Mouse (Mus musculus): ENCODE measurements around the gene Sec24d.

DNA sequence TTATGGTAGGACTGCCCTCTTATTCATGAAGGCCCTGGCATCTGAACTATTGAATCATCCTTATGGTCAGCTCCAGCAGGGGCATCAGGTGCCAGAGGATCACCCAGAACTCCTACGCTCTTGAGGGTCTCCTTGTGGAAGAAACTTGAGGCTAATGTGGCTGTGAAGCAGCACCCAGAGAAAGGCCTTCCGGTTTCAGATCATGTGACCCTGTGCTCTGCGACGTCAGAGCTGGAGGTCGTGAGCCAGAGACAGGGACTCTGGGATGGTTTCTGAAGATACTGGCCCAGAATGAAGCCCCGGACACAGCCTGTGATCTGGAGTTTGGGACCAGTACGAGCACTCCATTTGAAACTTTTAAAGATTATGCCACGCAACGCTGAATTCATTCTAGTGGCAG, 53.1 kb downstream of the Sec24d start:
- TF ChIP-seq POLR2A (IDR thresholded peaks at IDR 0.05; ENCODE audit: extremely low read depth, insufficient read depth, low read length) (no peak), CTCF (IDR thresholded peaks at IDR 0.05; ENCODE audit: low read depth, low read length) (no peak)

Data from liver, adult 2 months (tissue).